Mouse (Mus musculus) hindbrain, postnatal 0 days (tissue): ENCODE measurements at regions not wholly inside any gene's neighbourhood (a gene's known extent, or its start where the extent isn't known, plus 50 kb on each side); places are given as distances from the start of the nearest gene placed in this dataset.

Experiments used
- ATAC-seq: fragments of 200-750 bp; cut with Nextera tagmentation; 2 replicates; pipeline ENCODE4 v1.8.0; 2017; ENCODE audit warnings: mild to moderate bottlenecking, moderate TSS enrichment, moderate library complexity
- DNase-seq: peaks from one replicate; pipeline ENCODE4 v3.0.0-alpha.2; 2015; ENCODE audit warnings: low spot score
- H3K27ac ChIP-seq: fragments of 300-500 bp; sonication (generic); 2 replicates; pipeline ENCODE4 v1.5.1; 2014; ENCODE audit warnings: mild to moderate bottlenecking
- H3K27me3 ChIP-seq: fragments of 300-500 bp; sonication (generic); 2 replicates; pipeline ENCODE4 v1.6.1; 2014; ENCODE audit warnings: low read length, mixed read lengths; ENCODE audit not compliant: insufficient read depth
- H3K36me3 ChIP-seq: fragments of 300-500 bp; sonication (generic); 2 replicates; pipeline ENCODE4 v1.6.1; 2014; ENCODE audit warnings: low read length, mixed read lengths; ENCODE audit not compliant: insufficient read depth
- H3K4me1 ChIP-seq: fragments of 300-500 bp; sonication (generic); 2 replicates; pipeline ENCODE4 v1.6.1; 2014; ENCODE audit warnings: antibody characterized with exemption, low read length, mixed read lengths; ENCODE audit not compliant: insufficient read depth
- H3K4me2 ChIP-seq: fragments of 300-500 bp; sonication (generic); 2 replicates; pipeline ENCODE4 v1.6.1; 2014; ENCODE audit warnings: low read depth, mild to moderate bottlenecking, low read length, moderate library complexity, mixed read lengths
- H3K4me3 ChIP-seq: fragments of 300-500 bp; sonication (generic); 2 replicates; pipeline ENCODE4 v1.5.1; 2014; ENCODE audit warnings: low read length
- H3K9ac ChIP-seq: fragments of 300-500 bp; sonication (generic); replicated peaks from 2 replicates; pipeline ENCODE4 v1.6.1; 2014; ENCODE audit warnings: mild to moderate bottlenecking, low read length, moderate library complexity, mixed read lengths
- H3K9me3 ChIP-seq: fragments of 300-500 bp; sonication (generic); 2 replicates; pipeline ENCODE4 v1.6.1; 2016; ENCODE audit warnings: low read length, mixed read lengths
- CTCF ChIP-seq: IDR thresholded peaks from 2 replicates; pipeline ENCODE4 v1.5.1; 2016; ENCODE audit warnings: antibody characterized with exemption, control low read depth, low read depth
- WGBS: fragments of 180-500 bp; shearing (Covaris S2); extraction: QIAGEN DNeasy Blood & Tissue Kit; methylation state at CpG from one replicate; pipeline ENCODE4 v1.1.7; 2014; 5-methylcytosine and 5-hydroxymethylcytosine counted together

DNA sequence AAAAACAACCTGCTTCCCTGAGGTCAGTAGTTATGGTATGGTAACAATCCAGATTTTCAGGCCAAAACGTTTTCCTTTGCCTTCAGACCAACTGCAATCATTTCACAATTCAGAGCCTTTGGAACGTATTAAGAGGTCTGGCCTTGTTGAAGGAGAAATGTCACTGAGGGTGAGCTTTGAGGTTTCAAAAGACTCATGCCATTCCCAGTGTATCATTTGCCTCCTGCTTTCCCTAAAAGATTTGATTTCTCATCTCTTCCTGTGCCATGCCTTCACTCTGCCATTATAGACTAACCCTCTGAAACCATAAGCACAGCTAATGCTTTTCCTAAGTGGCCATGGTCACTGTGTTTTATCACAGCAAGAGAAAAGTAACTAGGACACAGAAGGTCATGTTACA lies 256.8 kb upstream of the Cdyl start:
- DNase-seq (no peak), ATAC-seq (no peak)
- Histone ChIP-seq H3K27ac (no peak overlapping the region), H3K4me2 (no peak overlapping the region), H3K4me1 (no peaks in the 10 kb centered on the region), H3K27me3 (no peaks in the 10 kb centered on the region), H3K36me3 (no peaks in the 10 kb centered on the region), H3K9me3 (no peaks in the 10 kb centered on the region), H3K4me3 (no peak overlapping the region), H3K9ac (no peak overlapping the region)
- no peak for TF ChIP-seq CTCF
- WGBS: 81% methylated on average over 2 of the region's 2 CpGs

DNA sequence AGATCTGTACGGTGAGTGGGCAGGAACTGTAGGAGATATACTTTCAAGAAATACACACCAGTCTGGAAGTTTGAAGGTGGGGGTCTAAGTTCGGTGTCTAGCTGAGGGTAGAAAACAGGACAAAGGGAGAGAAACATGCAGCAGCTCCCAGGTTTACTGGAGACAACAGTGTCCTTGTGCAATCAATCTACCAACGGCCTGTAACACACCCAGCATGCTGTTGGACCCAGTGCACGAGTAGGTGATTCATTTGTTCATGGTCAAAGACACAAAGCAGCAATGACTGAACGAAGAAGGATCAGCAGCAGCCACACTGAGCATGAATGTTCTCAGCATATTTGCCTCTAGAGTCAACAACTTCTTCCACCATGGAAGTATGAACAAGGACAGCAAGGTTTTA lies 255.2 kb upstream of the Cdyl start:
- Histone ChIP-seq H3K4me2 (no peak overlapping the region), H3K9ac (no peak overlapping the region), H3K9me3 (no peaks in the 10 kb centered on the region), H3K4me1 (no peaks in the 10 kb centered on the region), H3K4me3 (no peak overlapping the region), H3K27ac (no peak overlapping the region), H3K27me3 (no peaks in the 10 kb centered on the region), H3K36me3 (no peaks in the 10 kb centered on the region)
- TF ChIP-seq CTCF: no peak
- no peak for DNase-seq
- WGBS: 84% methylated on average over 5 of the region's 5 CpGs
- no peak for ATAC-seq

DNA sequence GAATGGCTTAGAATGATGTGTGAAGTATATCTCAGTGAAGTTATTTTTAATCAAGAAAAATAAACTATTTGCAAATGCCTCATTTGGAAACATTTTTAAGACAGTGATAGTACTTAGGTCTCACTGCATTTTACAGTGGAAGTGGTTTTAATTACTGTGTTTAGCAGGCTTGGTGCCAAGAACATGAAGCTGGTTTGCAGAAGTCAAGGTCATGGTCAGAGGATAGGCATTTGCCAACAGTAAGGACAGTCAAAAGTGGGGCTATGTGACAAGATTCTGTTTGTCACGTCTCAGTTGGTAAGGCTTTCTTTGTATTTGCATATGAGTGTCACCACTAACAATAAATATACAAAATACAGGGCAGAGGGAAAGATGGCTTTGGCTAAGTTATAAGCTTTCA lies 254.2 kb upstream of the Cdyl start:
- DNase-seq: no peak
- H3K9me3 ChIP-seq: no peaks in the 10 kb centered on the region
- H3K9ac ChIP-seq: no peak overlapping the region
- H3K4me1 ChIP-seq: no peaks in the 10 kb centered on the region
- H3K4me2 ChIP-seq: no peak overlapping the region
- no peaks in the 10 kb centered on the region for H3K27me3 ChIP-seq
- TF ChIP-seq CTCF: no peak
- ATAC-seq: no peak
- H3K4me3 ChIP-seq: no peak overlapping the region
- 58% methylated on average over 1 of the region's 1 CpGs for WGBS
- H3K27ac ChIP-seq: no peak overlapping the region
- H3K36me3 ChIP-seq: no peaks in the 10 kb centered on the region

DNA sequence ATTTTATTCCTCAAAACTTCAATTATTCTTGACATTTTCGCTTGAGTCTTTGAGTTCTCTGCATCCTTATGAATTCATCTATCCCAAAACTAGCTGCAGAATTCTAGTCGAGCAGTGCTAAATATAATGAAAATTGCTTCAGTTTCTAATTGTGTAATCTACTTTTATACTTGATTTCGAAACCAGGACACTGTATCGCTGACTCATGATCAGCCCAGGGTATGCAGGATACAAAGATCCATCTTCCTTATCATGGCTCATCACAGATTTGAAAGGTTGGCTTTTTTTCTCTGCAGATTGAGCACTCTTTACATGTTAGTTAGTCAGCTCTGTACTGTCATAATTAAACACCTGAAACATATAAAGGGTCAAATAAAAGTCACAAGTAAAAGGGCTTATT lies 242.1 kb upstream of the Cdyl start:
- WGBS: 92% methylated on average over 4 of the region's 4 CpGs

DNA sequence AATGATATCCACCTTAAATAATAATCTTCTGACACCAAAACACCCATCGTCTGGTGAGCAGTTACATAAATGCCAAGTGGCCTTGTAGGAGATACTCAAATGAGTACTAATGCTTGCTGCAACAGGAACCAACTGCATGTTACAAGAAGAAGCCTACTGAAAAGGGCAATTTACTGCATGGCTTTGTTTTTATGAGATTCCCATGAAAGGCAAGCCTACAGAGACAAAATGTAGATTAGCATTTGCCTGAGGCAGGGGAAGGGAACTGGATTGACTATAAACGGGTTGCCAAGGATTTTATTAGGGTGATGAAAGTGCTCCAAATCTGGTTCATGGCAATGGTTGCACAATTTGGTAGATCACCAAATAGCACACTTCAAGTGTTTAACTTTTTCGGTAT lies 239.6 kb upstream of the Cdyl start:
- Histone ChIP-seq H3K4me1 (no peaks in the 10 kb centered on the region), H3K9ac (no peak overlapping the region), H3K27me3 (no peaks in the 10 kb centered on the region), H3K4me3 (no peak overlapping the region), H3K36me3 (no peaks in the 10 kb centered on the region), H3K4me2 (no peak overlapping the region), H3K27ac (no peak overlapping the region), H3K9me3 (no peaks in the 10 kb centered on the region)
- no peak for DNase-seq
- TF ChIP-seq CTCF: no peak
- no peak for ATAC-seq
- 75% methylated on average over 3 of the region's 3 CpGs for WGBS

More for the DNA sequence above, 242.1 kb upstream of the Cdyl start:
- Histone ChIP-seq H3K27me3 (no peaks in the 10 kb centered on the region), H3K9me3 (no peaks in the 10 kb centered on the region), H3K4me2 (no peak overlapping the region), H3K36me3 (no peaks in the 10 kb centered on the region), H3K4me1 (no peaks in the 10 kb centered on the region), H3K4me3 (no peak overlapping the region), H3K9ac (no peak overlapping the region), H3K27ac (no peak overlapping the region)
- no peak for TF ChIP-seq CTCF
- ATAC-seq: no peak
- no peak for DNase-seq

DNA sequence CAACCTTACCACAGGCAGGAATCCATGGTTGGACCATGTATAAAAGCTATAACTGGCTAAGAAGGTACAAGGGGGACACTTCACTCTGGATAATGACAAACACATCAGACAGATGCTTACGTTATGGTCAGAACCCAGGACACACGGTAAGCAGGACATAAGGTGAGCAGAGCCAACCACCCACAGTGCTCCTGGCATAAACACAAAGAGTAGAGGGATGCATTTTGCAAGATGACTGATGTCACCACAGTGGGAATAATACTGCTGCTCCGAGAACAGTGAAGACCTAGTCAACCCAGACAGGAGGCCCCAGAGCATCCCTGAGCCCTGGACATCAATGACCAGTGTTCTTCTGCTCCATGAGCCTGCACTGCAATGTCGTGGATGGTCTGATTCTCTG lies 233.6 kb upstream of the Cdyl start:
- DNase-seq (no peak), ATAC-seq (no peak)
- Histone ChIP-seq H3K4me2 (no peak overlapping the region), H3K9me3 (no peaks in the 10 kb centered on the region), H3K9ac (no peak overlapping the region), H3K27ac (no peak overlapping the region), H3K4me1 (no peaks in the 10 kb centered on the region), H3K4me3 (no peak overlapping the region), H3K27me3 (no peaks in the 10 kb centered on the region), H3K36me3 (no peaks in the 10 kb centered on the region)
- TF ChIP-seq CTCF: no peak
- 55% methylated on average over 4 of the region's 4 CpGs for WGBS

DNA sequence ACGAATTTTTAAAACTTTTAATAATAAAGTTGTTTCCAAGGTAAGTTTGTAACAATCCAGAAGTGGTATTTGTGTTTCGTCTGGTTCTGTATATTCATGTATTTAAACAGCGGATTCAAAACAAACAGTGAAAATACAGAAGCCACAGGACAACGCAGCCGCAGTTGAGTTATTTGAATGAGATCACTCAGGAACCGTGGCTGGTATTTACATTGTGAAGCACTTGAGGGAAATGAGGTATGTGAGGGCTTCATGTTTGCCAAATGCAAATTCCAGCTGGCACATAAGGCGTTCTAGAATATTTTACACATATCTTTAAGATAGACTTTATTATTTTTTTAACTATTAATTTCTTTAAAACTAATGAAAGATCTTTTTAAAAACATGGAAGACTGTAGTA lies 224.5 kb upstream of the Cdyl start:
- Histone ChIP-seq H3K36me3 (no peaks in the 10 kb centered on the region), H3K4me1 (no peaks in the 10 kb centered on the region), H3K9ac (no peak overlapping the region), H3K4me3 (no peak overlapping the region), H3K9me3 (no peaks in the 10 kb centered on the region), H3K27me3 (no peaks in the 10 kb centered on the region), H3K4me2 (no peak overlapping the region), H3K27ac (no peak overlapping the region)
- 63% methylated on average over 7 of the region's 7 CpGs for WGBS
- TF ChIP-seq CTCF: no peak
- ATAC-seq: no peak
- no peak for DNase-seq

DNA sequence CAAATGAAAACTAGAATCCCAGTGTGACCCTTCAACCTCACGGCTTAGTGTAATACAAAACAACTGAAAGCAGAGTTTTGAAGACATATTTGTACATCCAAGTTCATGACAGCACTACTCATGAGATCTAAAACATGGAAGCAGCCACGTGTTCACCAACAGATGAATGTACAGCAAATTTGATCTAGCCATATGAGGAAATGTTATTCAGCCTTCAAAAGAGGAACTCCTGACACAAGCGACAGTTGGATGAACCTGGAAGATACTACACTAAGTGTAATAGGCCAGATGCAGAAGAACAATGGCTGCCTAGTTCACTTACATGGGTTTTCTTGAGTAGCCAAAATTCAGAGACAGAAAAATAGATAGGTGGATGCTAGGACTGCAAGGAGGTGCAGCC lies 212.0 kb upstream of the Cdyl start:
- DNase-seq (no peak), ATAC-seq (no peak)
- Histone ChIP-seq H3K27me3 (no peaks in the 10 kb centered on the region), H3K9me3 (no peaks in the 10 kb centered on the region), H3K4me3 (no peak overlapping the region), H3K27ac (no peak overlapping the region), H3K36me3 (no peaks in the 10 kb centered on the region), H3K4me1 (no peaks in the 10 kb centered on the region), H3K9ac (no peak overlapping the region), H3K4me2 (no peak overlapping the region)
- TF ChIP-seq CTCF: no peak
- WGBS: 83% methylated on average over 3 of the region's 3 CpGs
